Mouse (Mus musculus) stomach, embryonic 14.5 days (tissue): Measurements from ENCODE around the gene S100a9. TPM values are rescaled to one million over a fixed set of nuclear protein-coding genes. Genes with fewer than 3 reads are reported as not detected.
A peak's percentile ranks its signal among the peaks of the same experiment; 100 is the strongest.

Source experiments
- ATAC-seq: fragments of 200-750 bp; cut with Nextera tagmentation; 2 replicates; pipeline ENCODE4 v1.8.0; 2017; ENCODE audit warnings: low read depth, moderate TSS enrichment; ENCODE audit not compliant: insufficient number of reproducible peaks, insufficient read depth, low FRiP score
- H3K27ac ChIP-seq: fragments of 300-500 bp; sonication (generic); 2 replicates; pipeline ENCODE4 v1.5.1; 2014; ENCODE audit warnings: mild to moderate bottlenecking, low read length, moderate library complexity, mixed read lengths
- H3K27me3 ChIP-seq: fragments of 300-500 bp; sonication (generic); 2 replicates; pipeline ENCODE4 v1.6.1; 2014; ENCODE audit warnings: low read length, control low read depth, mixed read lengths; ENCODE audit not compliant: control insufficient read depth, insufficient read depth
- H3K36me3 ChIP-seq: fragments of 300-500 bp; sonication (generic); 2 replicates; pipeline ENCODE4 v1.6.1; 2014; ENCODE audit warnings: mild to moderate bottlenecking, control low read depth, low read length, moderate library complexity, mixed read lengths; ENCODE audit not compliant: control insufficient read depth, insufficient read depth
- H3K4me1 ChIP-seq: fragments of 300-500 bp; sonication (generic); 2 replicates; pipeline ENCODE4 v1.6.1; 2014; ENCODE audit warnings: low read length, control low read depth, mixed read lengths; ENCODE audit not compliant: control insufficient read depth, insufficient read depth
- H3K4me2 ChIP-seq: fragments of 300-500 bp; sonication (generic); replicated peaks from 2 replicates; pipeline ENCODE4 v1.6.1; 2014; ENCODE audit warnings: low read depth, low read length, control low read depth
- H3K4me3 ChIP-seq: fragments of 300-500 bp; sonication (generic); 2 replicates; pipeline ENCODE4 v1.5.1; 2014; ENCODE audit warnings: low read depth, low read length, control low read depth
- H3K9ac ChIP-seq: fragments of 300-500 bp; sonication (generic); replicated peaks from 2 replicates; pipeline ENCODE4 v1.6.1; 2014; ENCODE audit warnings: low read depth, mild to moderate bottlenecking, control low read depth, low read length, moderate library complexity, mixed read lengths
- H3K9me3 ChIP-seq: fragments of 300-500 bp; sonication (generic); 2 replicates; pipeline ENCODE4 v1.6.1; 2016; ENCODE audit warnings: low read depth, low read length, control low read depth; ENCODE audit not compliant: control insufficient read depth
- WGBS: fragments of 180-500 bp; shearing (Covaris S2); extraction: QIAGEN DNeasy Blood & Tissue Kit; methylation state at CpG from one replicate; pipeline ENCODE4 v1.1.7; 2014; 5-methylcytosine and 5-hydroxymethylcytosine counted together
- polyA plus RNA-seq: library from polyadenylated mRNA; unstranded; fragments of >200 nt; fragmentation: Nextera tagmentation; extraction: Ambion mirVana; gene quantifications from 2 replicates; pipeline ENCODE4 v1.2.1, GENCODE M21; 2014

Gene S100a9
- polyA plus RNA-seq, 1 experiment from 2014 or later: 41.0 TPM

DNA sequence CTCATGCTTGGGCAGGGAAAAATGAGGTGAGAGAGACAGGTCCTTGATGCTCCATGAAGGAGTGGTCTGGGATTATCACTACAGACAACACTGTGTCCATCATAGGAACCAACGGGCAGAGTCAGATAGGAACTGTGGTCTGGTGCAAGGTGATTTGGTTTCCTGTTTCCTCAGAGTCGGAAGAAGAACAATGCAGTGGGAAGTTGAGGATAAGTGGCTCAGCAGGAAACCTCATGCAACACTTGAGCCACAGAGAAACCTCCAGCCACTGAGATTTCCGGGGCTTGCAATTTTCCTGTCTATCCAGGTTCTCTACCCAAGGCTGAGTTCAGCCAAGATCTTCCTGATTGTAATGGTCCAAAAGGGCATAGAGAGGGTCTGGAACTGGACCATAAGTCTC, 16.9 kb downstream of the S100a9 start:
- Histone ChIP-seq H3K4me3 (no peak overlapping the region), H3K4me2 (no peak overlapping the region), H3K36me3 (no peaks in the 10 kb centered on the region), H3K27ac (no peak overlapping the region), H3K9ac (no peak overlapping the region), H3K4me1 (no peaks in the 10 kb centered on the region), H3K27me3 (no peaks in the 10 kb centered on the region), H3K9me3 (no peaks in the 10 kb centered on the region)
- WGBS: 54% methylated on average over 3 of the region's 3 CpGs
- ATAC-seq: no peak

DNA sequence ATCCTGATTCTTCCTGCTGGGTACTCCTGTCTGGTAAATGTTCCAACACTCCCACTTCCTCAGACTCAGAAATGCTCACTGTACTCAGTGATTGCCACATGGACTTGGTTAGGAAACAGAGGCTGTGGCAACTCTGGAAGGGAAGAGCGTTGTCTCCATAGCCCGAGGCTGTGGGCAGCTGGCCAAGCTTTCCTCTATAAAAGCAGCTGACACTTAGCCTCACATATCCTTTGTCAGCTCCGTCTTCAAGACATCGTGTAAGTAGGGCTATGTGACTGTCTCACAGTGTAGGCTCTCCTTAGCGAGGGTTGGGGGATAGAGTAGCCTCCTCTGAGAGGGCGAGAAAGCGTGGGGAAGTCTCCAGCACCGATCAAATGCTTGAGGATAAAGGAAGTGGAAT, 26.7 kb downstream of the S100a9 start, which contains the start of gene S100a8:
Gene S100a8 (plus strand): TSS at position 133 of the 400 bp plus-strand sequence.
- Histone ChIP-seq H3K9me3 (no peaks in the 10 kb centered on the region), H3K9ac (no peak within 1 kb of the TSS), H3K27ac (no peak within 1 kb of the TSS), H3K36me3 (no peaks in the 10 kb centered on the region), H3K4me3 (no peak within 1 kb of the TSS), H3K27me3 (no peaks in the 10 kb centered on the region), H3K4me1 (no peaks in the 10 kb centered on the region), H3K4me2 (no peak within 1 kb of the TSS)
- WGBS: 67% methylated on average over 8 of the region's 8 CpGs
- ATAC-seq: no peak

DNA sequence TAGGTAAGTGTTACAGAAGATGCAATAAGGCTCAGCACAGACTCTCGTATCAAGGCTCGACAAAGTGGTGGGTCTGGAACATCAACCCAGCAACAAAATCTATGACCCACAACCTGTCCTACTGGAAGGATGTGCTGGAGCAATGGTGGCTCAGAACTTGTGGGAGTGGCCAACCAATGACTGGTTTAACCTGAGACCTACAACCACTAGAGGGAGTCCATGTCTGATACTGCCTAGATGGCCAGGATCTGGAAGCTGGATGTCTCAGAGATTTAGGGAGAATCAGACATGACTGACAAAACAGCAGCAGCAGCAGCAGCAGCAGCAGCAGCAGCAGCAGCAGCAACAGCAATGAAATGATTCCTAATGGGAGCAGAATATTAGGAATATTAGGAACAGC, 31.3 kb downstream of the S100a9 start:
- Histone ChIP-seq H3K9me3 (no peaks in the 10 kb centered on the region), H3K36me3 (no peaks in the 10 kb centered on the region)

DNA sequence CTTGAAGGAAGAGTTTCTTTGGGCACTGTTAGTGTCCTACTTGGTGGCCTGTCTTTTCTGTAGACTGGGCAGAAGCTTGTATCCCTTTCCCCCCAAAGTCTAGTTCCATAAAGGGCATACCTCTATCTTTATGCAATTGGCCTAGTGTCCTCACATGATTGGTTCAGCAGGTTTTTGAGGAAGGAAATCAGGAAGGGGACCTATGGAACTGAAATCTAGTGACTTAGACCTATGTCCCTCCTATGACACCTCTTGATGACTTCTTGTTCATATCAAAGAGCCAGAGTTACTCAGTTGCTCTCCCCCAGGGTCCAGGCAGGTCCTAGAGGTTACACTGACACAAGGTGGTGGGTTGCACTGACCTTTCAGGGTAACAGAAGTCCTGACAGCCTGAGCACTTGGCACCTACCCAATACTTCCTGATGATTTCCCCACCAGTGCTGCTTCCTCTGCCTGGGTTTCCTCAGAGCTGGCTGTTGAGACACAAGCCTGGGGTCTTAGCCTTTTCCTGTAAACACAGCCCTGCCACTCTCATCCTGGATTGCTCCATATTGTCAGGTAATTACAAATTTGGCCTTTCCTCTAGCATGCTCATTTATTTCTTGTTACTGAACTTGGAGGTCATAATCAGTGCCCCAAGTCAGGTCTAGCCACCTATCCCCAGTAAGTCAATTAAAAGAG, 36.0 kb downstream of the S100a9 start:
- Histone ChIP-seq H3K4me2 (no peak overlapping the region), H3K36me3 (no peaks in the 10 kb centered on the region), H3K27ac (no peak overlapping the region), H3K4me3 (no peak overlapping the region), H3K27me3 (no peaks in the 10 kb centered on the region), H3K9me3 (no peaks in the 10 kb centered on the region), H3K9ac (no peak overlapping the region), H3K4me1 (no peaks in the 10 kb centered on the region)
- no peak for ATAC-seq

More for the DNA sequence above, 31.3 kb downstream of the S100a9 start:
- Histone ChIP-seq H3K27me3 (no peaks in the 10 kb centered on the region), H3K27ac (no peak overlapping the region), H3K9ac (no peak overlapping the region), H3K4me3 (no peak overlapping the region), H3K4me1 (no peaks in the 10 kb centered on the region), H3K4me2 (no peak overlapping the region)
- ATAC-seq: no peak
- 77% methylated on average over 2 of the region's 2 CpGs for WGBS

DNA sequence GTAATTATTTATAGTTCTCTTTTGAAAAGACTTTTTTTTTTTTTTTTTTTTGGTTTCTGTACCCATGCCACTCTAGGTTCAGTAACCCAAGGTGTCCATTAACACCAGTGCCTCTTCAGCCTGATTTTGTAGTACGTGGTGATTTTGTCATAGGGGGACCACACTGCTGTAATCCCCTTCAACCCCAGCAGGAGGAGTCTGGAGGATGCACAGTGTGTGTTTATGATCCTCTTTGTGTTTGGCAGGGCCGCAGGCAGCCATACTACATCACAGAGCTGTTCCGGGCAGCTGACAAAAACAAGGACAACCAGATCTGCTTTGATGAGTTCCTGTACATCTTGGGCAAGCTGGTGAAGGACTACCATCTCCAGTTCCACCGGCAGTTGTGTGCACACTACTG, 38.1 kb downstream of the S100a9 start:
- WGBS: 76% methylated on average over 4 of the region's 4 CpGs
- Histone ChIP-seq H3K9me3 (no peaks in the 10 kb centered on the region), H3K36me3 (no peaks in the 10 kb centered on the region), H3K4me3 (no peak overlapping the region), H3K9ac (no peak overlapping the region), H3K27ac (no peak overlapping the region), H3K4me1 (no peaks in the 10 kb centered on the region), H3K27me3 (no peaks in the 10 kb centered on the region), H3K4me2 (no peak overlapping the region)
- no peak for ATAC-seq

DNA sequence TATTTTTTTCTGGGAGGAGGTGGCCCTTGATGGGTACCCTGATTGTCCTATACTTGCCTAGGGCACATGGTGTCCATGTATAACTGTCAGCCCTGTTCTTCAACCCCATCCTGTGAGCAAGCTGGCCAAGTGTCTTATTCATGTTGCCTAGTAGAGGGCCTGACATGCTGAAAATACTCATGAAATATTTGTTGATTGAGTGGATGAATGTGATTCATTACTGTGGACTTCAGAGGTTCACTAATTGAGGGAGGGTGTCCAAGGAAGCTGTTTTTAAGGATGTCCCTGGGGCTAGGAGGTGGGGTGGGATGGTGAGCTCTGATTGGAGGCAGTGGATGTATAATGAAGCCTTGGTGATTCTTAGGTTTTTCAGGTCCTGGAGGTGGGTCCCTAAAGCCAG, 41.8 kb downstream of the S100a9 start, which contains the start of gene S100a7a:
Gene S100a7a (plus strand): TSS at position 301 of the 400 bp plus-strand sequence.
- Histone ChIP-seq H3K4me1 (no peaks in the 10 kb centered on the region), H3K4me3 (no peak within 1 kb of the TSS), H3K27me3 (no peaks in the 10 kb centered on the region), H3K4me2 (no peak within 1 kb of the TSS), H3K36me3 (no peaks in the 10 kb centered on the region), H3K9ac (no peak within 1 kb of the TSS), H3K9me3 (no peaks in the 10 kb centered on the region), H3K27ac (no peak within 1 kb of the TSS)
- ATAC-seq: no peak

DNA sequence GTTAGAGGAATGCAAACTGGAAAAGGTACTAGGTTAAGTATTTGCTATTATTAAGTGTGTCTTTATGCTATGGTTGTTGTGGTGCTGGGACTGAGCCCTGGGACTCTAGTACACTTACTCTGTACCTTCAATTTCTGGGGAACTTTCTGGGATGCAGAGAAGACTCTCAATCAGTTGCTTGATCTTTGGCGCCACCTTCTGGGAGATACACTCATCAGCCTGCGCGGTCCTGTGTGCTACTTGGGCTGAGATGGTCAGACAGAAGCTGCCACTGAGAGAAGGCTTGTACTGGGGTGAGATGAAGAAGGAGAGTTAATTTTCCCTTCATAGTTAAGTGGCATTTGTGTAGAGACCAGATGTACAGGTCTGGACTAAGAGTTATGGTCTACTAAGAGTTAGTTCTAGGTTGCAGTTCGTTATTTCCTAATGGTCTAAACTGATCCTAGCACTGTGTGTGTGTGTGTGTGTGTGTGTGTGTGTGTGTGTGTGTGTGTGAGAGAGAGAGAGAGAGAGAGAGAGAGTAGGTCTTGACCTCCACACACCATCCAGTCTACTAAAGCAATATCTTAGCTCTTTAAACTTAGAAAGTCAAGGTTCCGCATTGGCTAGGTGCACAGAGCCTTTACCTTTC, 42.5 kb downstream of the S100a9 start:
- Histone ChIP-seq H3K4me1 (no peaks in the 10 kb centered on the region), H3K4me3 (no peak overlapping the region), H3K9me3 (no peaks in the 10 kb centered on the region), H3K36me3 (no peaks in the 10 kb centered on the region), H3K27me3 (no peaks in the 10 kb centered on the region), H3K4me2 (no peak overlapping the region), H3K27ac (no peak overlapping the region), H3K9ac (no peak overlapping the region)
- WGBS: 38% methylated on average over 5 of the region's 5 CpGs
- ATAC-seq: peak; percentile 80; the same call in 1 of the 2 replicates

DNA sequence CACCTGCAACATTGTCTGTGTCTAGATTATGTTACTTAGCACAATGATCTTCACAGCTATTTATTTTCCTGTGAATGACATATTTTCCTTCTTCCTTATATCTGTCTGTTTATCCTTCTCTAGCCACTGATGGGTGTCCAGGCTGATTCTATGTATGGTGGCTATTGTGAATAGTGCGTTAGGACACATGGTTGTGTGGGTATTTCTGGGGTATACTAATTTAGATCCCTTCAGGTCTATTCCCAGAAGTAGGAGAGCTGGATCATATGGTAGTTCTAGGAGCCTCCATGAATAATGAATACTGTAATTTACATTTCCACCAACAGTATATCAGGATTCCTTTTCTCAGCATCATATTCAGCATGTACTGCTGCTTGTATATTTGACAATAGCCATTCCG, 45.7 kb downstream of the S100a9 start:
- Histone ChIP-seq H3K27me3 (no peaks in the 10 kb centered on the region), H3K27ac (no peak overlapping the region), H3K4me1 (no peaks in the 10 kb centered on the region), H3K4me2 (no peak overlapping the region), H3K9ac (no peak overlapping the region), H3K9me3 (no peaks in the 10 kb centered on the region), H3K36me3 (no peaks in the 10 kb centered on the region), H3K4me3 (no peak overlapping the region)
- ATAC-seq: no peak
- 88% methylated on average over 2 of the region's 2 CpGs for WGBS

DNA sequence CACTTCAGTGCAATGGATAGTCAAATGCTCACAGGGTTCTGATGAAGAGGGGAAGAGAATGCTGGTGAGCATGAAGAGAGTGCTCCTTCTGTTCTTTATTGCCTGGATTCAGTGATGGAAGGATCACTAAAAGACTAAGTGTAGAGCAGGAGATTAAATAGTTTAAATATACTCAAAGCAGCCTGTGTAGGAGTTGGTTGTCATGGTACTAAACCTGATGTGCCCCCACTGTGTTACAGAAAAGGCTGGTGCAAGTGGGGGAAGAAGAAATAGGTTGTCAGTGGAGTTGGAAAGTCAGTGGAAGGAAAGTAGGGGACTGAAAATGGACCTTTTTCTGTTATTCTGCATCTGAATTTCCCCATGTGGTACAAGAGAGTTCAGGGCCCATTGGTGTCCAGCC, 46.5 kb downstream of the S100a9 start:
- no peak for ATAC-seq
- Histone ChIP-seq H3K36me3 (no peaks in the 10 kb centered on the region), H3K27ac (no peak overlapping the region), H3K9ac (no peak overlapping the region), H3K4me3 (no peak overlapping the region), H3K9me3 (no peaks in the 10 kb centered on the region), H3K4me1 (no peaks in the 10 kb centered on the region), H3K4me2 (no peak overlapping the region), H3K27me3 (no peaks in the 10 kb centered on the region)
